Mouse (Mus musculus) megakaryocyte, embryonic 14.5 days (primary cell): ENCODE measurements at regions not wholly inside any gene's neighbourhood (a gene's known extent, or its start where the extent isn't known, plus 50 kb on each side); places are given as distances from the start of the nearest gene placed in this dataset.

ENCODE experiments used
- FLI1 ChIP-seq: IDR thresholded peaks from 2 replicates; pipeline ENCODE4 v1.6.1; 2012; ENCODE audit warnings: low read length, inconsistent platforms, mixed read lengths
- GATA1 ChIP-seq: IDR thresholded peaks from 3 replicates; pipeline ENCODE4 v1.6.1; 2012; ENCODE audit warnings: mixed read lengths, low read length, inconsistent platforms, borderline replicate concordance

DNA sequence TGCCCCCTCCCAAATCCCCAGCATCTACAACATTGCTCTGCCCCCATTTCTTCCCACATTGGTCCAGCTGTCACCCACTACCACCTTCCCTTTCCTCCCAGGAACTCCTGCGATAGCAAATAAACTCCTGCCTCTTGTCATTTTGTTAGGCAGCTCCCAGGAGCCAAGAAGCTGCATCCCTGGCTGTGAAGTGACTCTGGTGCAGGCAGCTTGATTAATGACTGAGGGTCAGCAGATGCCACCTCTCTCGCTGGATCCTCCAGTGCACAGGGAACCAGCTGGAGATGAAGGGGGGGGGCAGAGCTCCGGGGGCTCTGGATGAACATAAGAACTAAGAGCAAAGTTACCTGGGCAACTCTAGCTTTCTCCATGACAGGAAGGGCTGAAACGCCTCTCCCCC is 235.2 kb downstream of the Gm45692 start:
- TF ChIP-seq GATA1 (no peak), FLI1 (no peak)
